Mouse (Mus musculus) thymus, adult 2 months (tissue): ENCODE measurements around the gene H1foo. TPM values are rescaled to one million over a fixed set of nuclear protein-coding genes. Genes with fewer than 3 reads are reported as not detected.

Source experiments
- DNase-seq: peaks from one replicate; pipeline ENCODE4 v3.0.0; 2021
- H3K27ac ChIP-seq: fragments of 200-500 bp; 2 replicates; pipeline ENCODE4 v1.5.1; 2012; ENCODE audit warnings: low read length, control low read depth; ENCODE audit not compliant: control insufficient read depth, insufficient read depth
- H3K27me3 ChIP-seq: fragments of 200-500 bp; 2 replicates; pipeline ENCODE4 v1.6.1; 2012; ENCODE audit warnings: mild to moderate bottlenecking, low read length, moderate library complexity, mixed read lengths; ENCODE audit not compliant: control insufficient read depth, insufficient read depth
- H3K36me3 ChIP-seq: fragments of 200-500 bp; 2 replicates; pipeline ENCODE4 v1.6.1; 2012; ENCODE audit warnings: mild to moderate bottlenecking, low read length, moderate library complexity; ENCODE audit not compliant: control insufficient read depth, insufficient read depth
- H3K4me1 ChIP-seq: fragments of 200-500 bp; replicated peaks from 2 replicates; pipeline ENCODE4 v1.6.1; 2012; ENCODE audit warnings: low read length; ENCODE audit not compliant: control insufficient read depth, insufficient read depth
- H3K4me3 ChIP-seq: fragments of 200-500 bp; 2 replicates; pipeline ENCODE4 v1.5.1; 2012; ENCODE audit warnings: mild to moderate bottlenecking, low read length, control low read depth, moderate library complexity; ENCODE audit not compliant: control insufficient read depth, insufficient read depth
- CTCF ChIP-seq: fragments of 200-500 bp; IDR thresholded peaks from 2 replicates; pipeline ENCODE4 v1.5.1; 2012; ENCODE audit warnings: mild to moderate bottlenecking, control low read depth, low read length, moderate library complexity, borderline replicate concordance; ENCODE audit not compliant: control insufficient read depth, poor library complexity, insufficient read depth; ENCODE audit errors: extremely low read depth
- POLR2A ChIP-seq: fragments of 200-500 bp; IDR thresholded peaks from 2 replicates; pipeline ENCODE4 v1.6.1; 2012; ENCODE audit warnings: mild to moderate bottlenecking, low read length, control low read depth, moderate library complexity; ENCODE audit not compliant: control insufficient read depth, poor library complexity, insufficient read depth; ENCODE audit errors: extremely low read depth
- WGBS: fragments of 180-500 bp; shearing (Covaris S2); methylation state at CpG from one replicate; pipeline ENCODE4 v1.1.7; 2018; 5-methylcytosine and 5-hydroxymethylcytosine counted together
- polyA plus RNA-seq: library from polyadenylated mRNA; depleted of rRNA; stranded (reverse); fragments of >200 nt; gene quantifications from 2 replicates; pipeline ENCODE4 v1.2.3, GENCODE M21; 2012

Gene H1foo
- polyA plus RNA-seq, 1 experiment = 0.81 TPM

- no peak overlapping the region for H3K4me3 ChIP-seq
- peaks cover 52% of the 10 kb centered on the region for H3K4me1 ChIP-seq
- WGBS = 94% methylated on average over 16 of the region's 16 CpGs
- H3K36me3 ChIP-seq = peaks cover 34% of the 10 kb centered on the region
- no peaks in the 10 kb centered on the region for H3K27me3 ChIP-seq
- TF ChIP-seq POLR2A = no peak
- TF ChIP-seq CTCF = no peak
- DNase-seq = no peak
- H3K27ac ChIP-seq = no peak overlapping the region
Measured at GRCm38 (mm10) chr6:115973881-115974662, 29.3 kb downstream of the H1foo start.

- H3K4me1 ChIP-seq = peaks cover 38% of the 10 kb centered on the region
- WGBS = 93% methylated on average over 8 of the region's 8 CpGs
Measured at GRCm38 (mm10) chr6:115975606-115976005, 30.9 kb downstream of the H1foo start.

GRCm38 (mm10) chr6:115977810-115978209 is 33.1 kb downstream of the H1foo start:
- Histone ChIP-seq H3K4me1 (peaks cover 19% of the 10 kb centered on the region), H3K27ac (no peak overlapping the region), H3K36me3 (peaks cover 49% of the 10 kb centered on the region), H3K4me3 (no peak overlapping the region), H3K27me3 (no peaks in the 10 kb centered on the region)
- DNase-seq = no peak
- no peak for TF ChIP-seq CTCF
- no peak for TF ChIP-seq POLR2A
- 85% methylated on average over 15 of the region's 15 CpGs for WGBS

More at GRCm38 (mm10) chr6:115975606-115976005, 30.9 kb downstream of the H1foo start:
- H3K27ac ChIP-seq = no peak overlapping the region
- peaks cover 49% of the 10 kb centered on the region for H3K36me3 ChIP-seq
- no peak for DNase-seq
- H3K4me3 ChIP-seq = no peak overlapping the region
- TF ChIP-seq CTCF = no peak
- TF ChIP-seq POLR2A = no peak
- no peaks in the 10 kb centered on the region for H3K27me3 ChIP-seq

- Histone ChIP-seq H3K36me3 (peaks cover 49% of the 10 kb centered on the region), H3K4me3 (no peak overlapping the region), H3K27ac (no peak overlapping the region), H3K27me3 (no peaks in the 10 kb centered on the region), H3K4me1 (peaks cover 11% of the 10 kb centered on the region)
- DNase-seq = no peak
- 96% methylated on average over 8 of the region's 8 CpGs for WGBS
- TF ChIP-seq POLR2A (no peak), CTCF (no peak)
Measured at GRCm38 (mm10) chr6:115978596-115978995, 33.9 kb downstream of the H1foo start.

GRCm38 (mm10) chr6:115982889-115983288 is 38.2 kb downstream of the H1foo start:
- H3K27me3 ChIP-seq = no peaks in the 10 kb centered on the region
- H3K4me1 ChIP-seq = peaks cover 41% of the 10 kb centered on the region
- peaks cover 18% of the 10 kb centered on the region for H3K36me3 ChIP-seq
- 89% methylated on average over 7 of the region's 7 CpGs for WGBS
- TF ChIP-seq POLR2A (no peak), CTCF (no peak)
- H3K27ac ChIP-seq = no peak overlapping the region
- no peak overlapping the region for H3K4me3 ChIP-seq
- no peak for DNase-seq

- TF ChIP-seq POLR2A (no peak), CTCF (no peak)
- Histone ChIP-seq H3K4me3 (no peak overlapping the region), H3K4me1 (peaks cover 47% of the 10 kb centered on the region), H3K27me3 (no peaks in the 10 kb centered on the region), H3K27ac (no peak overlapping the region), H3K36me3 (peaks cover 14% of the 10 kb centered on the region)
- DNase-seq = no peak
- WGBS = 96% methylated on average over 12 of the region's 12 CpGs
Measured at GRCm38 (mm10) chr6:115983306-115984038, 38.7 kb downstream of the H1foo start.
